Mouse (Mus musculus) myocyte (in vitro differentiated cells): ENCODE measurements around the gene Gm20379. TPM values are rescaled to one million over a fixed set of nuclear protein-coding genes. Genes with fewer than 3 reads are reported as not detected.

ENCODE experiments used
- H3K27me3 ChIP-seq: one replicate; pipeline ENCODE4 v1.6.1; 2011; ENCODE audit not compliant: control insufficient read depth, insufficient read depth, insufficient read length
- H3K36me3 ChIP-seq: one replicate; pipeline ENCODE4 v1.6.1; 2011; ENCODE audit not compliant: control insufficient read depth, insufficient read depth
- H3K4me2 ChIP-seq: one replicate; pipeline ENCODE4 v1.6.1; 2011; ENCODE audit warnings: low read depth, control low read depth
- H3K4me3 ChIP-seq: one replicate; pipeline ENCODE4 v1.5.1; 2011; ENCODE audit warnings: mild to moderate bottlenecking, control low read depth, moderate library complexity
- H3K79me2 ChIP-seq: one replicate; pipeline ENCODE4 v1.6.1; 2011; ENCODE audit not compliant: control insufficient read depth, insufficient read depth
- H3ac ChIP-seq: one replicate; pipeline ENCODE4 v1.6.1; 2011; ENCODE audit not compliant: control insufficient read depth, insufficient read length
- CEBPB ChIP-seq: IDR thresholded peaks from 2 replicates; pipeline ENCODE4 v1.6.1; 2011; ENCODE audit warnings: mild to moderate bottlenecking, moderate library complexity; ENCODE audit not compliant: poor library complexity, insufficient read depth, severe bottlenecking
- E2F4 ChIP-seq: IDR thresholded peaks from one replicate; pipeline ENCODE4 v1.6.1; 2011; ENCODE audit warnings: mild to moderate bottlenecking, control low read depth, moderate library complexity; ENCODE audit not compliant: insufficient read depth
- MAX ChIP-seq: IDR thresholded peaks from one replicate; pipeline ENCODE4 v1.6.1; 2011; ENCODE audit warnings: low read depth, mild to moderate bottlenecking, control low read depth
- MYOD1 ChIP-seq, 3 experiments: IDR thresholded peaks; one replicate each; pipeline ENCODE4 v1.6.1; 2011; ENCODE audit warnings: control low read depth in 2 of 3, low read depth in 2 of 3, mild to moderate bottlenecking in 2 of 3, moderate library complexity in 1 of 3; ENCODE audit not compliant: insufficient read length in 2 of 3, control insufficient read depth in 1 of 3
- MYOG ChIP-seq, 3 experiments: IDR thresholded peaks; one replicate each; pipeline ENCODE4 v1.6.1; 2011; ENCODE audit warnings: control low read depth in 2 of 3, low read depth in 2 of 3, mild to moderate bottlenecking in 2 of 3; ENCODE audit not compliant: insufficient read length in 2 of 3, control insufficient read depth in 1 of 3, insufficient read depth in 1 of 3
- POLR2A ChIP-seq: IDR thresholded peaks from one replicate; pipeline ENCODE4 v1.6.1; 2011; ENCODE audit warnings: low read depth, mild to moderate bottlenecking, control low read depth, moderate library complexity; ENCODE audit not compliant: insufficient read length
- POLR2AphosphoS2 ChIP-seq: IDR thresholded peaks from one replicate; pipeline ENCODE4 v1.6.1; 2011; ENCODE audit warnings: low read depth, control low read depth; ENCODE audit not compliant: insufficient read length
- REST ChIP-seq: IDR thresholded peaks from one replicate; pipeline ENCODE4 v1.6.1; 2011; ENCODE audit warnings: mild to moderate bottlenecking, control low read depth, moderate library complexity; ENCODE audit not compliant: insufficient read depth, insufficient read length
- SRF ChIP-seq: IDR thresholded peaks from one replicate; pipeline ENCODE4 v1.6.1; 2011; ENCODE audit warnings: low read depth; ENCODE audit not compliant: control insufficient read depth, insufficient read length
- TCF12 ChIP-seq: IDR thresholded peaks from one replicate; pipeline ENCODE4 v1.6.1; 2011; ENCODE audit warnings: mild to moderate bottlenecking, control low read depth; ENCODE audit not compliant: poor library complexity, insufficient read depth, severe bottlenecking
- TCF3 ChIP-seq: IDR thresholded peaks from one replicate; pipeline ENCODE4 v1.6.1; 2011; ENCODE audit warnings: low read depth, control low read depth; ENCODE audit not compliant: insufficient read length
- USF1 ChIP-seq: IDR thresholded peaks from one replicate; pipeline ENCODE4 v1.6.1; 2011; ENCODE audit warnings: low read depth, mild to moderate bottlenecking, control low read depth, moderate library complexity
- polyA plus RNA-seq: library from polyadenylated mRNA; unstranded; fragments of >200 nt; fragmentation: generic; extraction: Trizol; gene quantifications from one replicate; pipeline ENCODE4 v1.2.1, GENCODE M21; 2012; ENCODE audit warnings: missing spikeins

Gm20379 gene
- not detected for polyA plus RNA-seq

DNA sequence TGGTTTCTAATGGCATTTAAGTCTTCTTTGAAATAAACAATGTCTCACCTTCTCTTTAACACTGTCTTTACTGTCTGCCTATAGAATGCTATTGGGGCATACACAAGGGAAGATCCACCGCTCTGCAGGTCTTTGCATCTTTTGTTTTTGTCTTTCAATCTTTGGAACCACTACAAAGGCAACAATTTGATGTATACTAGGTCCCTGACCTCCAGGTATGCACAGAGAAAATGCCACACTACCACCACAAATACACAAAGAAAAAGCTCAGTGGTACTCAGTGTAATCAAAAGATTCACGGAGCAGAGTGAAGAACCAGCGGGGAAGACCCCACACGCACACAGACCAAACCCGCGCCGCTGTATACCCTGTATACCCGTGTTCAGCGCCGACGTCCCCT is at the start of gene Gm20379:
Gene Gm20379 (plus strand): TSS at position 301 of the 400 bp plus-strand sequence.
- no peak within 1 kb of the TSS for H3K4me2 ChIP-seq
- TF ChIP-seq POLR2AphosphoS2 (no peak), REST (no peak), MAX (no peak), USF1 (no peak), TCF3 (no peak), MYOG (IDR thresholded peaks at IDR 0.05; ENCODE audit: control insufficient read depth in 1 of 3, insufficient read depth in 1 of 3, insufficient read length in 2 of 3, low read depth in 2 of 3) (no peak), CEBPB (no peak), MYOD1 (IDR thresholded peaks at IDR 0.05; ENCODE audit: control insufficient read depth in 1 of 3, insufficient read length in 2 of 3, low read depth in 2 of 3) (no peak), SRF (no peak), TCF12 (no peak), POLR2A (no peak), E2F4 (no peak)

GRCm38 (mm10) chr13:92261329-92261728 is 44.5 kb upstream of the Gm20379 start:
- Histone ChIP-seq H3K27me3 (no peaks in the 10 kb centered on the region), H3K36me3 (no peaks in the 10 kb centered on the region), H3K4me2 (no peak overlapping the region), H3K4me3 (no peak overlapping the region), H3ac (no peak overlapping the region), H3K79me2 (no peaks in the 10 kb centered on the region)
- TF ChIP-seq SRF (no peak), CEBPB (no peak), MAX (no peak), POLR2A (no peak), POLR2AphosphoS2 (no peak), USF1 (no peak), TCF3 (no peak), MYOG (IDR thresholded peaks at IDR 0.05; ENCODE audit: control insufficient read depth in 1 of 3, insufficient read depth in 1 of 3, insufficient read length in 2 of 3, low read depth in 2 of 3) (no peak), TCF12 (no peak), REST (no peak), E2F4 (no peak), MYOD1 (IDR thresholded peaks at IDR 0.05; ENCODE audit: control insufficient read depth in 1 of 3, insufficient read length in 2 of 3, low read depth in 2 of 3) (no peak)

More for the DNA sequence above, at the start of gene Gm20379:
- Histone ChIP-seq H3K36me3 (peaks cover 10% of the 10 kb centered on the region), H3K4me3 (no peak within 1 kb of the TSS), H3K79me2 (no peaks in the 10 kb centered on the region), H3ac (no peak within 1 kb of the TSS), H3K27me3 (no peaks in the 10 kb centered on the region)

- Histone ChIP-seq H3K36me3 (no peaks in the 10 kb centered on the region), H3K79me2 (no peaks in the 10 kb centered on the region), H3K4me2 (no peak overlapping the region), H3K27me3 (no peaks in the 10 kb centered on the region), H3ac (no peak overlapping the region), H3K4me3 (no peak overlapping the region)
- TF ChIP-seq MAX: no peak
- no peak for TF ChIP-seq USF1
- no peak for TF ChIP-seq MYOD1 (IDR thresholded peaks at IDR 0.05; ENCODE audit: control insufficient read depth in 1 of 3, insufficient read length in 2 of 3, low read depth in 2 of 3)
- TF ChIP-seq REST: no peak
- TF ChIP-seq SRF: no peak
- TF ChIP-seq E2F4: no peak
- TF ChIP-seq CEBPB: no peak
Observed at GRCm38 (mm10) chr13:92263566-92263965, 42.2 kb upstream of the Gm20379 start.

GRCm38 (mm10) chr13:92267076-92267475 is 38.7 kb upstream of the Gm20379 start:
- Histone ChIP-seq H3K4me3 (no peak overlapping the region), H3K36me3 (no peaks in the 10 kb centered on the region), H3ac (no peak overlapping the region), H3K4me2 (no peak overlapping the region), H3K27me3 (no peaks in the 10 kb centered on the region), H3K79me2 (no peaks in the 10 kb centered on the region)
- TF ChIP-seq TCF12 (no peak), MYOG (IDR thresholded peaks at IDR 0.05; ENCODE audit: control insufficient read depth in 1 of 3, insufficient read depth in 1 of 3, insufficient read length in 2 of 3, low read depth in 2 of 3) (no peak), MAX (no peak), USF1 (no peak), TCF3 (no peak), SRF (no peak), REST (no peak), POLR2AphosphoS2 (no peak), MYOD1 (IDR thresholded peaks at IDR 0.05; ENCODE audit: control insufficient read depth in 1 of 3, insufficient read length in 2 of 3, low read depth in 2 of 3) (no peak), POLR2A (no peak), E2F4 (no peak), CEBPB (no peak)
